Comparison of ENCODE assay signal across 8 mouse cellular contexts in genomic region chr8:94917352-94917751, GRCm38 (mm10). TPM values are rescaled to one million over a fixed set of nuclear protein-coding genes. Genes with fewer than 3 reads are reported as not detected.
DNase-seq lines count a peak whose midpoint lies in the region; ATAC-seq and TF ChIP-seq lines count a peak whose summit lies in the region.

No protein-coding gene starts in this region.

- no peaks in the 10 kb centered on the region for H3K9me3 ChIP-seq in hindbrain, embryonic 11.5 days (ENCODE audit: control insufficient read depth, low read length)

- H3K27me3 ChIP-seq in cerebellum, adult 2 months (ENCODE audit: control insufficient read depth, insufficient read depth, low read length): no peaks in the 10 kb centered on the region; the same call in 1 of the 2 replicates
- peaks cover 17% of the 10 kb centered on the region for H3K27me3 ChIP-seq in hindbrain, embryonic 11.5 days (ENCODE audit: control insufficient read depth, insufficient read depth, low read length)

- TF ChIP-seq POLR2A in cerebellum, adult 2 months (IDR thresholded peaks at IDR 0.05; ENCODE audit: borderline replicate concordance, insufficient read depth, low read length): no peak

- H3K27ac ChIP-seq in cerebellum, adult 2 months (ENCODE audit: insufficient read depth, low read length): no peak overlapping the region
- H3K27ac ChIP-seq in hindbrain, embryonic 11.5 days (ENCODE audit: low read depth, low read length): 0 out of 2 replicates have a peak overlapping the region, but pooled peaks have one; percentile 39

- TF ChIP-seq CTCF in cerebellum, adult 2 months (IDR thresholded peaks at IDR 0.05; ENCODE audit: borderline replicate concordance, insufficient read depth, low read depth, low read length): peak; percentile 18; the same call in 1 of the 2 replicates

- peak overlapping the region; percentile 84 for H3K4me2 ChIP-seq in hindbrain, embryonic 11.5 days (replicated peaks; ENCODE audit: low read depth, low read length)

- no peaks in the 10 kb centered on the region; the same call in 1 of the 2 replicates for H3K4me1 ChIP-seq in cerebellum, adult 2 months (ENCODE audit: control insufficient read depth, insufficient read depth, low read length)
- H3K4me1 ChIP-seq in hindbrain, embryonic 11.5 days (replicated peaks; ENCODE audit: control insufficient read depth, insufficient read depth, low read length): peaks cover 7% of the 10 kb centered on the region; the same call in 1 of the 2 replicates

- no peaks in the 10 kb centered on the region for H3K36me3 ChIP-seq in hindbrain, embryonic 11.5 days (ENCODE audit: control insufficient read depth, insufficient read depth, low read length)

- H3K4me3 ChIP-seq in cerebellum, adult 2 months (replicated peaks; ENCODE audit: insufficient read depth, low read depth, low read length): peak overlapping the region; percentile 31
- peak overlapping the region; percentile 70 for H3K4me3 ChIP-seq in hindbrain, embryonic 11.5 days (ENCODE audit: low read depth, low read length)

- H3K9ac ChIP-seq in hindbrain, embryonic 11.5 days (ENCODE audit: low read depth, low read length): peak overlapping the region; percentile 77

- peak; percentile 94 for ATAC-seq in hindbrain, embryonic 11.5 days (ENCODE audit: low FRiP score)

- under 1% methylated on average over 27 of the region's 27 CpGs for WGBS in cerebellum, adult 2 months
- 1% methylated on average over 25 of the region's 27 CpGs for WGBS in hindbrain, embryonic 11.5 days

- DNase-seq in Muller cell, postnatal 12 days (ENCODE audit: inconsistent ontology term): peak; percentile 99
- peak; percentile 42 to 56 for DNase-seq in cerebellum, adult 2 months
- DNase-seq in frontal cortex, adult 2 months (ENCODE audit: extremely low spot score in 1 of 2, low spot score in 1 of 2): peak; percentile 36 to 68
- peak; percentile 97 for DNase-seq in hindbrain, embryonic 11.5 days (ENCODE audit: low spot score)
- peak; percentile 71 to 78 for DNase-seq in layer of hippocampus, postnatal 36 days
- DNase-seq in lung, postnatal 25 days (ENCODE audit: low spot score): peak; percentile 95
- DNase-seq in retina, postnatal 1 day: peak; percentile 96
- peak; percentile 92 for DNase-seq in thymus, postnatal 4 days

RNA-seq across cellular contexts. Expression of gene Ccdc102a, which starts 0.5 kb away (rescaled TPM):
- 3.0 and 3.2 TPM in 2 replicates for polyA plus RNA-seq in cerebellum, adult 2 months (2012; rRNA removed)
- 2.9 and 3.1 TPM in 2 replicates for polyA plus RNA-seq in frontal cortex, adult 2 months (2012; rRNA removed)
- polyA plus RNA-seq in hindbrain, embryonic 11.5 days (2014; fragmentation: Nextera tagmentation; extraction: Ambion mirVana): 18.5 and 19.2 TPM in 2 replicates
- total RNA-seq in layer of hippocampus, postnatal 36 days (2021): 1 to 10 TPM; 1.1 to 2.1 TPM

RNA-seq across cellular contexts. Expression of gene Adgrg5, which starts 6.1 kb away (rescaled TPM):
- 0.06 and 0.08 TPM in 2 replicates for polyA plus RNA-seq in cerebellum, adult 2 months (2012; rRNA removed)
- 0.04 and 0.06 TPM in 2 replicates for polyA plus RNA-seq in frontal cortex, adult 2 months (2012; rRNA removed)
- 0.14 TPM in 2 replicates for polyA plus RNA-seq in hindbrain, embryonic 11.5 days (2014; fragmentation: Nextera tagmentation; extraction: Ambion mirVana)
- not detected for total RNA-seq in layer of hippocampus, postnatal 36 days (2021)

RNA-seq across cellular contexts. Expression of gene Dok4, which starts 41.2 kb away (rescaled TPM):
- polyA plus RNA-seq in cerebellum, adult 2 months (2012; rRNA removed): 12.1 and 12.5 TPM in 2 replicates
- polyA plus RNA-seq in frontal cortex, adult 2 months (2012; rRNA removed): 19.4 and 21.0 TPM in 2 replicates
- 13.5 and 14.7 TPM in 2 replicates for polyA plus RNA-seq in hindbrain, embryonic 11.5 days (2014; fragmentation: Nextera tagmentation; extraction: Ambion mirVana)
- 10 to 100 TPM; 27.4 to 27.6 TPM for total RNA-seq in layer of hippocampus, postnatal 36 days (2021)

RNA-seq across cellular contexts. Expression of gene Adgrg1, which starts 57.2 kb away (rescaled TPM):
- polyA plus RNA-seq in cerebellum, adult 2 months (2012; rRNA removed): 75.8 and 79.1 TPM in 2 replicates
- 127 and 147 TPM in 2 replicates for polyA plus RNA-seq in frontal cortex, adult 2 months (2012; rRNA removed)
- 138 and 160 TPM in 2 replicates for polyA plus RNA-seq in hindbrain, embryonic 11.5 days (2014; fragmentation: Nextera tagmentation; extraction: Ambion mirVana)
- total RNA-seq in layer of hippocampus, postnatal 36 days (2021): 100 to 1,000 TPM in 1 of 2 experiments, 10 to 100 TPM in 1; 79.5 to 104 TPM

Comparison
In these comparisons a context has a peak if more than half of its experiments do, and no peak if none do; other contexts are left out.
1. DNase-seq: peak in every context shown above with its lines; median percentile 99 in Muller cell, postnatal 12 days; 97 in hindbrain, embryonic 11.5 days; 96 in retina, postnatal 1 day; 95 in lung, postnatal 25 days; 92 in thymus, postnatal 4 days; 74 in layer of hippocampus, postnatal 36 days; 52 in frontal cortex, adult 2 months; 49 in cerebellum, adult 2 months.